Mouse (Mus musculus): ENCODE results near the gene Gm16503. TPM values are rescaled to one million over a fixed set of nuclear protein-coding genes. Genes with fewer than 3 reads are reported as not detected.
"Not testable (repeated sequence)": the region's sequence is repeated elsewhere in the genome, so short reads cannot be mapped to it uniquely, and the experiment has no call there.

Gene Gm16503
- under 1 TPM; 0.13 to 0.16 TPM for total RNA-seq (2021)
- long read RNA-seq, experiment 1, result 0 reads
- long read RNA-seq, experiment 2, result 0 reads

GRCm38 (mm10) chr4:147539918-147540317 is at the start of gene Gm16503:
Gene Gm16503, plus strand, starts transcription at chr4:147540218.
- not testable (repeated sequence) for DNase-seq (ENCODE audit: low spot score in 2 of 2)

DNA sequence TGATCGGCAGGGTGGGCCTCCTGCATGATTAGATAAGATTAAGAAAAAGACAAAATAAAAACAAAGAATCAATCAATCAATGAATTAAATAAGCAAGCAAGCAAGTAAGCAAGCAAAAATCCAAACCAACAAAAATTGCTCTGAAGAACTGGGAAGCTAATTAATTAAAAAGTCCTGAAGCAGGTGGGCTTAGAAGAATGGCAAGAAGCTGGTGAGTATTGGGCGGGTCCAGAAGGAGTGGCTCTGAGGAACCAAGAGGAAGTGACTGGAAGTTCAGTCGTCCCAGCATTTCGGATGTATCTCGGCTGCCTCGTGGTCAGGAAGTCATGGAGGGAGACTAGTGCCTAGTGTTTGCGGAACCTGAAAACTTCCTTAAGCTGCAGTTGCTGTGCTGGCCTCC is 47.9 kb upstream of the Gm16503 start, which contains the start of gene Zfp982:
Zfp982 (plus strand) TSS at position 301 of the 400 bp plus-strand sequence.
- not testable (repeated sequence) for DNase-seq (ENCODE audit: low spot score in 2 of 2)

DNA sequence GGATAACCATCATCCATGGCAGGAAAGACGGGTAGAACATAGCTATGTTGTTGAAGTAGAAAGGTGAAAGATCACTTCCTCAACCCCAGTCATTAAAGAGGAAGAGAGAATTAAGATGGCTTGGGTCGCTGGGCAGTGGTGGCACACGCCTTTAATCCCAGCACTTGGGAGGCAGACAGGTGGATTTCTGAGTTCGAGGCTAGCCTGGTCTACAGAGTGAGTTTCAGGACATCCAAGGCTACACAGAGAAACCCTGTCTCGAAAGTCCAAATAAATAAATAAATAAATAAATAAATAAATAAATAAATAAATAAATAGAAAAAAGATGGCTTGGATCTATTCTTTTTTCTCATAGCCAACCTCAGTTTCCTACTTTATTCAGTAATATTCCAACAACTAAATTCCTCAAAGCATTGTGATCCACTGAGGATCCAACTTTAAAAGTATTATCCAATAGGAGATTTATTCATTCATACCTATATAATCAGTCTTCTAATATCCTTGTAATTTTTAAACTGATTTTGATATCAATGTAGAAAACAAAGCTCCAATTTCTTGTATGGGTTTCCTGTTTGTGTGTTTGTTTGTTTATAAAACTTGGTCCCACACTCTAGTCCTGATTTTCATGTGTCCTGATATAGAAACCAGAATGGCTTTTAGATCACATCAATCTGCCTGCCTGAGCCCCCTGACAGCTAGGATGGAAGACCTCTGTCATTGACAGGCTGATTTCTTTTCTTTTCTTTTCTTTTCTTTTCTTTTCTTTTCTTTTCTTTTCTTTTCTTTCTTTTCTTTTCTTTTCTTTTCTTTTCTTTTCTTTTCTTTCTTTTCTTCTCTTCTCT is 41.0 kb upstream of the Gm16503 start:
- DNase-seq (ENCODE audit: low spot score in 2 of 2), result not testable (repeated sequence)

- no peak for DNase-seq (ENCODE audit: low spot score in 2 of 2)
Observed at GRCm38 (mm10) chr4:147509174-147509573, 30.8 kb upstream of the Gm16503 start.

DNA sequence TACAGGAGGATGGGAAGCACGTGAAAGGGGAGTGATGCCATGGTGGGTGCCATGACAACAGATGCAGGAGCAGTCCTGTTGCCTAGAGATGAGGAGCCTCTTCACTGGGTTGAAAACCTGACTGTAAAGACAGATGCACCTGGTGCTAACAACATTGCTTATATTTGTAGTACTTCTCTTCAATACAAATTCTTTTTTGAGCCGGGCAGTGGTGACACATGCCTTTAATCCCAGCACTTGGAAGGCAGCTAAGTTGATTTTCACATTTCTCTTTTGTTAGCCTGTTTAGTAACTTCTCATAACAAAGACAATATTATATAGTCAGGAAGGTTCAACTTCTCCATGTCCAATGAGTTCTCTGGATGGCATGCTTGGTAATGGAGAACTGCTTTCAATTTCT is 21.0 kb upstream of the Gm16503 start:
- no peak for DNase-seq (ENCODE audit: low spot score in 2 of 2)

- DNase-seq (ENCODE audit: low spot score in 2 of 2), result no peak
Observed at GRCm38 (mm10) chr4:147520100-147520499, 19.9 kb upstream of the Gm16503 start.

- DNase-seq (ENCODE audit: low spot score in 2 of 2), result no peak
Observed at GRCm38 (mm10) chr4:147525125-147525524, 14.9 kb upstream of the Gm16503 start.

DNA sequence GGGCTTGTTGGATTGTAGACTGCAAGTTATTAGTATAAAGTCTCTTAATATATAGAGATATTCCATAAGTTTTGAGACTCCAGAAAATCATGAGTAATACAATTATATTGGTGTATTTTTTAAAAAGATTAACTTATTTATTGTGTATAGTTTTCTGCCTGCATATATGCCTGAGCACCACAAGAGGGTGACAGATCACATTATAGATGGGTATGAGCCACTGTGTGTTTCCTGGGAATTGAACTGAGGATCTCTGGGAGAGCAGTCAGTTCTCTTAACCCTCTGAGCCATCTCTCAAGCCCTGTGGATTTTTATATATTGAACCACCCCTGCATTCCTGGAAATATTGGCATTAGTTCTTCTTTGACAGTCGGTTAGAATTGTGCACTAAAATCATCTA is 9.7 kb upstream of the Gm16503 start:
- DNase-seq (ENCODE audit: low spot score in 2 of 2), result no peak

DNA sequence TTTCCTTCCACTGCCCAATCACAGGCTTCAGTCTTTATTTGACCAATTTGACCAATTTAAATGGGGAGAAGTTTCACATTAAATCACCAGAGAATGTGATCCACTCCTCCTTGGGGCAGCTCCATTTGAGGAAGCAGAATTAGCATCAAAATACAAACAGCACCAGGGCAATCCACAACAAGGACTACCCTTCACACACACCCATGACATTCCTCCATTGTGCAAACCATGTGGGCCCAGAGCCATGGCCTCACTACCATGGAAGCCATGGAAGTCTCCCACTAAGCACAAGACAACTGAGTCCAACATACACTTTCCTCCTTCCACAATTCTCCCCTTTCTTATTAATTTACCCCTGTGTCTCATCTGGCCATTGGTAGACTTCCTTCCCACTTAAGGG is 4.1 kb upstream of the Gm16503 start:
- DNase-seq (ENCODE audit: low spot score in 2 of 2), result not testable (repeated sequence)

GRCm38 (mm10) chr4:147537702-147538101 is 2.3 kb upstream of the Gm16503 start:
- no peak for DNase-seq (ENCODE audit: low spot score in 2 of 2)

DNA sequence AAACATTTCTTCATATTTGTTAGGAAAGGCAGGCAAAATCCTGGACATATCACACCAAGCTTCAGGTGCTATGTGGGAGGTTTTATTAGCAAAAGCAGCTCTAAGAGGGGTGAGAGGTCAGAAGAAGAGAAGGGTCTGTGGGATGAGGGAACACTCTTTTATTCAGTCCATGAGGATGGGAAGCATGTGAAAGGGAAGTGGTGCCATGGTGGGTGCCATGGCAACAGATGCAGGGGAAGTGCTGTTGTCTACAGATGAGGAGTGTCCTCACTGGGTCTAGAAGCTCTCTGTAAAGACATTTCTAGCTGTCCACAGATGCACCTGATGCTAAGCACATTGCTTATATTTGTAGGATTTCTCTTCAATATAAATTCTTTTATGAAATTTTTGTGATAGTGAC is 1.1 kb downstream of the Gm16503 start:
- no peak for DNase-seq (ENCODE audit: low spot score in 2 of 2)

- DNase-seq (ENCODE audit: low spot score in 2 of 2), result not testable (repeated sequence)
Observed at GRCm38 (mm10) chr4:147553071-147553470, 13.1 kb downstream of the Gm16503 start, which contains the start of gene Zfp985. Gene Zfp985, plus strand, starts transcription at chr4:147553277.

- not testable (repeated sequence) for DNase-seq (ENCODE audit: low spot score in 2 of 2)
Observed at GRCm38 (mm10) chr4:147554361-147554760, 14.3 kb downstream of the Gm16503 start.

DNA sequence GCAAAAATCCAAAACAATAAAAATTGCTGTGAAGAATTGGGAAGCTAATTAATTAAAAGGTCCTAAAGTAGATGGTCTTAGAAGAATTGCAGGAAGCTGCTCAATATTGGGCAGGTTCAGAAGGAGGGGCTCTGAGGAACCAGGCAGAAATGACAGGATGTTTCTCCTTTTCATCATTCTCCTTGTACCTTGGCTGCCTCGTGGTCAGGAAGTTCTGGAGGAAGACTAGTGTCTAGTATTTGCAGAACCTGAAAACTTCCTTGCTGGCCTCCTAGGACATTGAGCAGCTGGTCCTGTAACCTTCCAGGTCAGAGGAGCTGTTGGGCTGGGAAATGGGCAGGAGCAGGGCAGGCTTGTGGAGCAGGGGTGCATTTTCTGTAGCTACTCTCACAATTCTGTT is 16.9 kb downstream of the Gm16503 start:
- not testable (repeated sequence) for DNase-seq (ENCODE audit: low spot score in 2 of 2)

- not testable (repeated sequence) for DNase-seq (ENCODE audit: low spot score in 2 of 2)
Observed at GRCm38 (mm10) chr4:147558011-147558410, 18.0 kb downstream of the Gm16503 start.

DNA sequence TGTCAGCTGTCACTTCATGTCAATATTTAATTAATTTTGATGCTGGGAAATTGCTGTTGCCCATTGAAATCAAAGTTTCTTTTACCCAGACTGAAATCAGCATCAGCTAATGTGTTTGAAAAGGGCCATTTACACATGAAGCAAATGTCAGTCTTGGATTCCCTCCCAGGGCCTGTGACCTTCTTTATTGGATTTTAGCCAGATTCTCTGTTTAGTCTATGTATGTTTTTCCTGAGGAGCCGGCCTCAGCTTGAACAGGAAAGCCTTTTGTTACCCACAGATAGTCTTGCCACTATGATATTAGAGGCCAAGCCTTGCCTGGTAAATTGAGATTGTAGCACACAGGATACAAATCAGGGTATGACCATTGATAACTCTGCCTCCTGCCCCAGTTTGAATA is 19.1 kb downstream of the Gm16503 start:
- not testable (repeated sequence) for DNase-seq (ENCODE audit: low spot score in 2 of 2)

DNA sequence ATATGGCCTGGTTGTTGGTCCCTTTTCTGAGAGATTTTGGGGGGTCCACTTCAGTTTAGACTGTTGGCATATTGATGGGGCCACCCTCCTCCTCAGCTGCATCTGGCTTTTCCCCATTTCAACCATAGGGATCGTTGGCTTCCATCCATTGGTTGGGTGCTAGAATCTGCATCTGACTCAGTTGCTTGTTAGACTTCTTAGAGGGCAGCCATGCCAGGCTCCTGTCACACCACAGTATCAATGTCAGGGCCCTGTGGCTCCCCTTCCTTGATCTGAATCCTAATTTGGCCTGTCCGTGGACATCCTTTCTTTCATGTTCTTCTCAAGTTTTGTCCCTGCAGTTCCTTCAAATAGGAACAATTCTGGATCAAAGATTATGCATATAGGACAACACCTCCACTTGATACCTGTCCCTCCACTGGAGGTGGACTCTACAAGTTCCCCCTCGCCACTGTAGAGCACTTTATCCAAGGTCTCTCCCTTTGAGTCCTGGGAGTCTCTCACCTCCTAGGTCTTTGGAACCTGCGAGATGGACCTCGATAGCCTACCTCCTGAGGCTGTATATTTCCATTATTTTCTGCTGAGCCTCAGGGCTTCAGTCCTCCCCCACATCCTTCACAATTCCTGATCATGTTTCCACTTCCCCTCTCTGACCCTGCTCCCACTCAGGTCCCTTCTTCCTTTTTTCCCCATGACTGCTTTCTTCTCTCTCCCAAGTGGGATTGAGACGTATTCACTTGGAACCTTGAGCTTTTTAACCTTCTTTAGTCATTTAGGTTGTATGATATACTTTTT is 25.6 kb downstream of the Gm16503 start:
- DNase-seq (ENCODE audit: low spot score in 2 of 2), result no peak

GRCm38 (mm10) chr4:147571156-147571555 is 31.1 kb downstream of the Gm16503 start:
- not testable (repeated sequence) for DNase-seq (ENCODE audit: low spot score in 2 of 2)

- not testable (repeated sequence) for DNase-seq (ENCODE audit: low spot score in 2 of 2)
Observed at GRCm38 (mm10) chr4:147579371-147579770, 39.4 kb downstream of the Gm16503 start.

DNA sequence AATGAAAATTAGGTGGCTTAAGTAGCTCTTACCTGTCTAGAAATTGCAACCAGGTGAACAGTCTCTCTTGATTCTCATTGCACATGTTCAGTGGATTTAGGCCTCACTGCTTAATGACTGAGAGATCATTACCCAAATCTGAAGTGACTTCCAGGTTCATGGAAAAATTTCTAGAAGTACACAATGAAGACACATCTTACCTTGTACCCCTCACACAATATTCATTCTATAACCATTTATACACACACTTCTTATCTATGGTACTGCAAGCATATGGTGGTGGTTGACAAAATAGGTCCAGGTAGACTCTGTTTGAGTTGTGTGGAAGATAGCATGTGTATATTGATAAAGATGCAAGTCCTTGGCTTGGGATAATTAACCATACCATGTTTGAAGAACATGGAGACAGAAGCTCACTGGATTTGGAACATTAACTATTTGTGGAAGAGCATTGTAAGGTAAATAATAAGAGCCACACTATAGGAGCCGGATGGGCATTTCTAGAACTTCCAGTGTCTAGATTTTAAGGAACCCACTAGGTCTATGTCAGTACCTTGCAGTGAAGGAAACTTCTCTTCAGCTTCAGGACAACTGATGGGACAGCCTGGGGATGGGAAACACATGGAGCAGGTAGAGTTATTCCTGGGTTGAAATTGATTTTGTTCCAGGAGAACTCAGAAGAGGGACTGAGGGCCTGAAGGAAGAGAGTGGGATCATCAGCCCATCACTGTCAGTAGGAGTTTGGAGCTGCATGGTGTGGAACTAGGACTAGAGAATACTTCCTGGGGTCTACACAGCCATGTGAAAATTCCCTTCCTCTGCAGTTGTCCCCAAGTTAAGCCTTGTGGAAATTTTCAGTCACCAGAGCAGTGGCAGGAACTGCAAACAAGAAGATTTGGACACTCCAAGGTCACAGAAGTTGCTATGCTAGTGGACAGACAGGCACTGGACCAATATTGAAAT is 46.8 kb downstream of the Gm16503 start:
- no peak for DNase-seq (ENCODE audit: low spot score in 2 of 2)
